Mouse (Mus musculus): Measurements from ENCODE around the gene Pkd1l2. TPM values are rescaled to one million over a fixed set of nuclear protein-coding genes. Genes with fewer than 3 reads are reported as not detected.
A peak's percentile ranks its signal among the peaks of the same experiment; 100 is the strongest.

The Pkd1l2 gene
- total RNA-seq, 4 experiments from 2014 or later: 0.06 to 0.27 (median 0.11) TPM; not detected in 1

GRCm38 (mm10) chr8:117037374-117037935, 44.8 kb downstream of the Pkd1l2 start:
- DNase-seq (ENCODE audit: low spot score in 2 of 2): no peak

DNA sequence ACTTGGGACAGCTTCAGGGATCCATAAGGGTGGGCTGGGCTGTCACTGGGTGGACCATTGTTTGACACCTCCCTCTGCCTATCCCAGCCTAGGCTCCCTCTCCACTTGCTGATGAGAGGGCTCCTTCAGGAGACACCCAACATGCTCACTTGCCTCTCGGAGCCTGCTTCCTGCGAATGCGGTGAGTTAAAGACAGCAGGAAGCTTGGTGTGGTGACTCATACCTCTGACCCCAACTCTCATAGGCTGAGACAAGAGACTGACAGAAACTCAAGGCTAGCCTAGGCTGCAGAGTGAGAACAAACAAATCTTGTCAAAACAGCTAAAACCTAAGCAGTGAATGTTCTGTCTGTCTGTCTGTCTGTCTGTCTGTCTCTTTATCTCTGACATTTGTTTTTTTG, 48.9 kb downstream of the Pkd1l2 start:
- no peak for DNase-seq (ENCODE audit: low spot score in 2 of 2)

GRCm38 (mm10) chr8:117032609-117033008, 49.6 kb downstream of the Pkd1l2 start:
- DNase-seq (ENCODE audit: low spot score in 2 of 2): no peak

GRCm38 (mm10) chr8:117031476-117031875, 50.8 kb downstream of the Pkd1l2 start:
- DNase-seq (ENCODE audit: low spot score in 2 of 2): no peak

DNA sequence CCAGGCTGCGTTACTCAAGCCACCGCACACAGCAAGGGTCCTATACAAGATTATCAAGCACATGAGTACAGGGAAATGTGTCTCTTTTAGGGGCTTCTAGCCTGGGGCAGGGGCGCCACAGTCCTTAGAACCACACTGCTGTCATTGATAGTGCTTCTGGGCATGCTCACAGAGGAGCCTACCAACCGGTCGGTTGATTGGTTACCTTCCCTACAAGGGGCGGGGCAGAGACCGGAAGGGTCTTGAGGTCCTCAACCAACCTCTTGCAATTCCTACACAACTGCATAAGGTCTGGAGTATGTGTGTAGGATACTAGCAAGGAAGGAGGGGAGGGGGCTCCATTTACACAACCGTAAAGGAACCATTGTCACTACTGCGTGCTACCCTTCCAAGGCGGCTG, 53.6 kb downstream of the Pkd1l2 start:
- DNase-seq (ENCODE audit: low spot score in 2 of 2): no peak

GRCm38 (mm10) chr8:117027601-117028000, 54.6 kb downstream of the Pkd1l2 start:
- no peak for DNase-seq (ENCODE audit: low spot score in 2 of 2)

GRCm38 (mm10) chr8:117022297-117022993, 59.8 kb downstream of the Pkd1l2 start:
- DNase-seq (ENCODE audit: low spot score in 2 of 2): no peak

DNA sequence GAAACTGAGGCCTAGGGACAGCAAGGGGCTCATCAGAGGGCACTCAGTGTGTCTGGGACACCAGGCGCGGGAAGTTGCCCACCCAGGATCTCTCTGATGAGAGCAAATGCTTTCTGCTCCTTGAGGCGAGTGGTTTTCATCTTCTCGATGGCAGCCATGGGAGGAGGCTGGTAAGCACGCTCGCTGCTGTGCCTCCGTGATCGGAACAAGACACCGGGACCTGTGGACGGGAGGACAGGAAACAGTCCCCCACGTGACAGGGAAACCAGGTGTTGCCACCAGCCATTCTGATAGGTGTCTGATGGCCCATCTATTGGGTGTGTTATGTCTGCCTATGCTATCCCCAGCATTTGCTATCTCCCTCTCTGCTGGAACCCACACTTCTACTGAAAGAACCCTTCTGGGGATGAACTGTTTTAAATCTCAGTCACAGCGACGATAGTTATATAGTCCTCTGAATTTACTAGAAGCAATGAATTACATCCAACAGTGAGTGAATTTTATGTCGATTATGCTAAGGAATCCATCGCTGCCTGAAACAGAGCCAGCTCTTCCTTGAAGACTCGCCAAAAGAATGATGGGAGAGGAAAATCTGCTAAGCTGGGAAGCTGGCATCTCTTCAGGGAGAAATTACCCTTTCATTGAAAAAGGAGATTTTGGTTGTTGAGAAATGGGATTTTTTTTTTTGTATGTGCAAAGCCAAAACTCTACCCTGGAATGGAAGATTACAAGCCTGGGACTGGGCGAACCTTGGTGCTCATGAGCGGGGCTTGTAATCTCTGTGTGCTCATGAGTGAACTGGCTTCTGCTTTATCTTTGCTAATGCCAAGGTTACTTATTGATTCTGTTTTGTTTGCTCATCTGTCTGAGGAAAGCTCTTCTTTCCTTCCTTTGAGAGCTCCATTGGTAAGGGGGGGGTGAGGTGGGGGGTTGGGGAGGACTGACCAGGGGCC, 62.6 kb downstream of the Pkd1l2 start:
- DNase-seq (ENCODE audit: low spot score in 2 of 2): peak in 1 of 2 experiments; percentile 43

GRCm38 (mm10) chr8:117017896-117018295, 64.4 kb downstream of the Pkd1l2 start:
- DNase-seq (ENCODE audit: low spot score in 2 of 2): no peak

- no peak for DNase-seq (ENCODE audit: low spot score in 2 of 2)
These were observed 65.2 kb downstream of the Pkd1l2 start for GRCm38 (mm10) chr8:117017006-117017405.

GRCm38 (mm10) chr8:117015670-117016069, 66.6 kb downstream of the Pkd1l2 start:
- no peak for DNase-seq (ENCODE audit: low spot score in 2 of 2)

GRCm38 (mm10) chr8:117011366-117011765, 70.9 kb downstream of the Pkd1l2 start:
- no peak for DNase-seq (ENCODE audit: low spot score in 2 of 2)

DNA sequence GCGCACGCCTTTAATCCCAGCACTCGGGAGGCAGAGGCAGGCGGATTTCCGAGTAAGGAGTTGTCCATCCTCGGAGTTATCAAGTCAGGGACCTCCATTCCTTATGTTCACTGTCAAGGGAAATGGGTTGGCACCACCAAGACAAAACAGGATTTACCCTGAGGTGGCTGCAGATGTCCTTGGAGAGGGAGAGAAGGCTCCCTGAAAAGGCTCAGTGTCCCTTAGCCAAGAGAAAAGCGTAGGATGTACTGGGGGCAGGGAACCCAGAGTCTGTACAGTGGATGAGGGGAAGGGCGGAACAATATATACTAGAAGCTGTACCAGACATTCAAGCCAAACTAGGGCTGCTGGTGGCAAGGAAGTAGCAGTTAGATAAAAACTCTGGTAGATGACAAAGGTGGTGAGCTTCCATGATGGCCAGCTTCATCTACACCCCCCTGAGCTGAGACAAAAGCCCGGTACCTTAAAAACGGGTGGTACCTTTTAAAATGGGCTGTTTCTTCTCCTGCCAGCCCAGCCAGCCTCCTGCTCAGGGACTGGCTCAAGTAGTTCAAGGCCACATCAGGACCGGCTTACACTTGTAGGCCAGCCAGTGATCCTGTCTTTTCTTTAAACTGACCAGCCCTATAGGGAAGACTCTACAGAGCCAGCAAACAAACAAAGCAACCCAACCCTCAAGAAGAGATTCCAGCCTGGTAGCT, 88.1 kb downstream of the Pkd1l2 start:
- DNase-seq (ENCODE audit: low spot score in 2 of 2): no peak

- DNase-seq (ENCODE audit: low spot score in 2 of 2): peak; percentile 97 to 98
These were observed 89.0 kb downstream of the Pkd1l2 start, which contains the start of gene Gcsh for GRCm38 (mm10) chr8:116993095-116993867. TSS of gene Gcsh (minus strand) at chr8:116993537.

- DNase-seq (ENCODE audit: low spot score in 2 of 2): no peak
These were observed 89.9 kb downstream of the Pkd1l2 start for GRCm38 (mm10) chr8:116992176-116992971.

DNA sequence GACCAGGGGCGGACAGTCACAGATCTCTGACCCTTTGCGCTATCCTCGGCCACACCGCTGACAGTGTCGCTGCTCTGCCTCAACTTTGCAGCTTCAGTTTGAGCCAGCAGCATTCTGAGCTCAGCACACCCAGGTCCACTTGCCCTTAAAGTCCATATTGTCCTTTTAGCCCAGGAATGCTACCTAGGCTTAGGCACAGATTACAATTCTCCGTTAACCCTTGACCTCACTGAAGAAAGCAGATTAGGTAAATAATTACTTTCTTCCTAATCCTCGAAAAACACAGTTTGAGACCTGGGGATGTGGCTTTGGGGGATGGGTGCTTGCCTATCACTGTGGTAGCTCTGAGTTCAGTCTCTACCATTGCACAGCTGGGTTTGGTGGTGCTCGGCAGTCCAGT, 91.0 kb downstream of the Pkd1l2 start:
- DNase-seq (ENCODE audit: low spot score in 2 of 2): no peak

DNA sequence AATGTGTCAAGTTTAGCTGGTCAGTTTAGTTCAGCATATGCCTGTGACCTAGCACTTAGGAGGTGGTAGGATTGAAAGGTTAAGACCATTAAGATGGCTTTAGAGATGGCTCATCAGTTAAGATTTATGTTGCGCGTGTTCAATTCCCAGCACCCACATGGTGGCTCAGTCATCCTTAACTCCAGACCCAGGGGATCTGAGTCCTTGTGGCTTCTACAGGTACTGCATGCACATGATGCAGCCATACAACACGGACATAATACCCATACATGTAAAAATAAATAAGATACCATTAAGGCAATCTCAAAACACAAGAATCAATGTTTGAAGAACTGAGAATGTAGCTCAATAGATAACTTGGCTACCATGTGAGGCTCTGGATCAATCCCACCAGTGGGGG, 92.4 kb downstream of the Pkd1l2 start:
- no peak for DNase-seq (ENCODE audit: low spot score in 2 of 2)

DNA sequence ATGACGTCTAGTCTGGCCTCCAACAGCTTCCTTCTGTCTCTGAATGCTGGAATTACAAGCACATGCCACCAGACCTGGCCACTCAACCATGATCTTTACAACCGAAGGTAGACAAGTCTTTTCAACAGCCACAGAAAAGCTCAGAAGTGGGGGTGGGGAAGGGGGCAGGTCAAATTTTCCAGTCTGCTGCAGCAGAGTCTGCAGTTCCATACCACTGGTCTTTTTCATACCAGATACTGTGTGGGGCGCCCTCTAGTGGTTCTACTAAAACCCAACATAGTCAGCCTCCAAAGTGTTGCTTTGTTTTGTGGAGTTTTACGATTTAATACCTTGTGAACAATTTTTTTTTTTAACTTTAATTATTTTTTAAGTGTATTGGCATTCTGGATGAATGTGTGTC, 102.1 kb downstream of the Pkd1l2 start:
- peak in 1 of 2 experiments; percentile 53 for DNase-seq (ENCODE audit: low spot score in 2 of 2)

DNA sequence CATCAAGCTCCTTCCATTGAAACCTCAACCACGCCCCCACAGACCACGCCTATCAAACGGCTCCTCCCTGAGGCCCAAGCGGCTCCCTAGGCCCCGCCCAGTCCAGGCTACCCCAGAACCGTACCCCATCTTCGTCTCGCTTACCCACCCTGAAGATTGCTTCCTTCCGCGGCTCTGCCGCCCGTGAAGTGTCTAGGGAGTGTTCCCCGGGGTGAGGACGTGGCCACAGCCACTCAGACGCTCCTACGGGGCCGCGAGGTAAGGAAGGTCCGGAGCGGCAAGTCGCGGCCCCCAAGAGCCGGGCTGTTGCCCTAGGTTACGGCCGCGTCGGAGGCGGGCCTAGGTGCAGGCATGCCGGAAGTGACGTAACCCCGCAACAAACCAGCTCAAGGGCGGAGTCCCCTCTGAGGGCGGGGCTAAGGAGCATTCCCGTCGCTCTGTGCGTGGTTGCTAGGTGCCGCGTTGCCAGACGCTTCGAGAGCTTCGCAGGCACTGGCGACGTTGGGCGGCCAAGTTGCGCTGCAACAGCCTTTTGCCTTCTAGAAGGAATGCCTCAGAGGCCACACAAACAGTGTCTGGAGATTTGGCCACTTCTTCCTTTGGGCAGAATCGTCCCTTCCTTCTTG, 103.5 kb downstream of the Pkd1l2 start, which contains the start of gene 1700030J22Rik:
Gene 1700030J22Rik, minus strand, starts transcription at position 329 of the 626 bp plus-strand sequence.
- DNase-seq (ENCODE audit: low spot score in 2 of 2): peak; percentile 97

Measured in layer of hippocampus, adult 8-10 months (tissue).